Mouse (Mus musculus) lung, embryonic 14.5 days (tissue): Measurements from ENCODE around the gene Rnd1. TPM values are rescaled to one million over a fixed set of nuclear protein-coding genes. Genes with fewer than 3 reads are reported as not detected.

ENCODE experiments used
- ATAC-seq: fragments of 200-750 bp; cut with Nextera tagmentation; 2 replicates; pipeline ENCODE4 v1.8.0; 2017; ENCODE audit warnings: mild to moderate bottlenecking, moderate TSS enrichment, moderate library complexity; ENCODE audit not compliant: insufficient read depth
- DNase-seq: peaks from one replicate; pipeline ENCODE4 v3.0.0-alpha.2; 2015
- H3K27ac ChIP-seq: fragments of 300-500 bp; sonication (generic); 2 replicates; pipeline ENCODE4 v1.5.1; 2014; ENCODE audit warnings: low read depth, mild to moderate bottlenecking, moderate library complexity
- H3K27me3 ChIP-seq: fragments of 300-500 bp; sonication (generic); 2 replicates; pipeline ENCODE4 v1.6.1; 2014; ENCODE audit warnings: low read length, control low read depth; ENCODE audit not compliant: insufficient read depth
- H3K36me3 ChIP-seq: fragments of 300-500 bp; sonication (generic); 2 replicates; pipeline ENCODE4 v1.6.1; 2014; ENCODE audit warnings: control low read depth; ENCODE audit not compliant: insufficient read depth
- H3K4me1 ChIP-seq: fragments of 300-500 bp; sonication (generic); 2 replicates; pipeline ENCODE4 v1.6.1; 2014; ENCODE audit warnings: antibody characterized with exemption, control low read depth; ENCODE audit not compliant: insufficient read depth
- H3K4me2 ChIP-seq: fragments of 300-500 bp; sonication (generic); 2 replicates; pipeline ENCODE4 v1.6.1; 2014; ENCODE audit warnings: mild to moderate bottlenecking
- H3K4me3 ChIP-seq: fragments of 300-500 bp; sonication (generic); 2 replicates; pipeline ENCODE4 v1.5.1; 2014; ENCODE audit warnings: low read depth, low read length
- H3K9ac ChIP-seq: fragments of 300-500 bp; sonication (generic); 2 replicates; pipeline ENCODE4 v1.6.1; 2014
- H3K9me3 ChIP-seq: fragments of 300-500 bp; sonication (generic); 2 replicates; pipeline ENCODE4 v1.6.1; 2016; ENCODE audit warnings: low read depth, low read length, control low read depth
- CTCF ChIP-seq: IDR thresholded peaks from 2 replicates; pipeline ENCODE4 v1.5.1; 2016; ENCODE audit warnings: antibody characterized with exemption, low read depth
- WGBS: fragments of 180-500 bp; shearing (Covaris S2); extraction: QIAGEN DNeasy Blood & Tissue Kit; methylation state at CpG from one replicate; pipeline ENCODE4 v1.1.7; 2014; 5-methylcytosine and 5-hydroxymethylcytosine counted together
- polyA plus RNA-seq: library from polyadenylated mRNA; unstranded; fragments of >200 nt; fragmentation: Nextera tagmentation; extraction: Ambion mirVana; gene quantifications from 2 replicates; pipeline ENCODE4 v1.2.1, GENCODE M21; 2014

The Rnd1 gene
- polyA plus RNA-seq, result 0.57 and 0.67 TPM in 2 replicates

GRCm38 (mm10) chr15:98676940-98677728 lies at the start of gene Rnd1:
Gene Rnd1 (minus strand): TSS chr15:98677461.
- H3K9ac ChIP-seq, result no peak within 1 kb of the TSS
- peak; percentile 7; the same call in 1 of the 2 replicates for TF ChIP-seq CTCF

GRCm38 (mm10) chr15:98726746-98727145 lies 49.5 kb upstream of the Rnd1 start:
- peak overlapping the region; percentile 59 for H3K4me3 ChIP-seq
- TF ChIP-seq CTCF, result no peak
- H3K9ac ChIP-seq, result peak overlapping the region; percentile 65
- H3K9me3 ChIP-seq, result no peaks in the 10 kb centered on the region
- H3K4me1 ChIP-seq, result peaks cover 21% of the 10 kb centered on the region; the same call in 1 of the 2 replicates
- H3K27me3 ChIP-seq, result no peaks in the 10 kb centered on the region
- no peak for ATAC-seq
- no peak for DNase-seq
- H3K36me3 ChIP-seq, result no peaks in the 10 kb centered on the region
- H3K27ac ChIP-seq, result no peak overlapping the region
- peak overlapping the region; percentile 99 for H3K4me2 ChIP-seq
- 32% methylated on average over 7 of the region's 7 CpGs for WGBS

More at GRCm38 (mm10) chr15:98676940-98677728, at the start of gene Rnd1:
- Histone ChIP-seq H3K4me3 (peak within 1 kb of the TSS; percentile 36), H3K4me1 (no peaks in the 10 kb centered on the region), H3K9me3 (no peaks in the 10 kb centered on the region), H3K4me2 (peak within 1 kb of the TSS; percentile 70), H3K36me3 (no peaks in the 10 kb centered on the region), H3K27ac (no peak within 1 kb of the TSS), H3K27me3 (peaks cover 48% of the 10 kb centered on the region)
- peak; percentile 91 for DNase-seq
- under 1% methylated on average over 37 of the region's 37 CpGs for WGBS
- ATAC-seq, result peak; percentile 99

- no peak overlapping the region for H3K9ac ChIP-seq
- no peak overlapping the region; the same call in 1 of the 2 replicates for H3K4me2 ChIP-seq
- no peak overlapping the region for H3K4me3 ChIP-seq
Measured at GRCm38 (mm10) chr15:98726079-98726478, 48.8 kb upstream of the Rnd1 start.

GRCm38 (mm10) chr15:98724441-98724840 lies 47.2 kb upstream of the Rnd1 start:
- H3K27ac ChIP-seq, result no peak overlapping the region
- H3K27me3 ChIP-seq, result no peaks in the 10 kb centered on the region
- ATAC-seq, result no peak
- WGBS, result 17% methylated on average over 19 of the region's 19 CpGs
- no peaks in the 10 kb centered on the region for H3K36me3 ChIP-seq
- no peaks in the 10 kb centered on the region for H3K9me3 ChIP-seq
- no peak overlapping the region for H3K4me3 ChIP-seq
- peak overlapping the region; percentile 41 for H3K4me2 ChIP-seq
- peaks cover 21% of the 10 kb centered on the region; the same call in 1 of the 2 replicates for H3K4me1 ChIP-seq
- no peak for DNase-seq
- no peak overlapping the region for H3K9ac ChIP-seq
- TF ChIP-seq CTCF, result no peak

More at GRCm38 (mm10) chr15:98726079-98726478, 48.8 kb upstream of the Rnd1 start:
- no peaks in the 10 kb centered on the region for H3K36me3 ChIP-seq
- H3K27me3 ChIP-seq, result no peaks in the 10 kb centered on the region
- no peak overlapping the region for H3K27ac ChIP-seq
- 72% methylated on average over 4 of the region's 4 CpGs for WGBS
- peaks cover 21% of the 10 kb centered on the region; the same call in 1 of the 2 replicates for H3K4me1 ChIP-seq
- no peak for DNase-seq
- H3K9me3 ChIP-seq, result no peaks in the 10 kb centered on the region
- no peak for ATAC-seq
- TF ChIP-seq CTCF, result no peak

GRCm38 (mm10) chr15:98722854-98723253 lies 45.6 kb upstream of the Rnd1 start:
- TF ChIP-seq CTCF, result no peak
- Histone ChIP-seq H3K4me2 (no peak overlapping the region; the same call in 1 of the 2 replicates), H3K4me3 (no peak overlapping the region), H3K36me3 (no peaks in the 10 kb centered on the region), H3K9me3 (no peaks in the 10 kb centered on the region), H3K27me3 (no peaks in the 10 kb centered on the region), H3K27ac (no peak overlapping the region), H3K9ac (no peak overlapping the region), H3K4me1 (peaks cover 16% of the 10 kb centered on the region; the same call in 1 of the 2 replicates)
- WGBS, result 42% methylated on average over 14 of the region's 14 CpGs
- peak; percentile 29 for DNase-seq
- no peak for ATAC-seq

- Histone ChIP-seq H3K27ac (no peak overlapping the region), H3K4me1 (peaks cover 16% of the 10 kb centered on the region; the same call in 1 of the 2 replicates), H3K4me2 (no peak overlapping the region), H3K9ac (no peak overlapping the region), H3K9me3 (no peaks in the 10 kb centered on the region), H3K4me3 (no peak overlapping the region), H3K36me3 (no peaks in the 10 kb centered on the region), H3K27me3 (no peaks in the 10 kb centered on the region)
- no peak for DNase-seq
- TF ChIP-seq CTCF, result no peak
- 70% methylated on average over 8 of the region's 8 CpGs for WGBS
- ATAC-seq, result no peak
Measured at GRCm38 (mm10) chr15:98722191-98722590, 44.9 kb upstream of the Rnd1 start.

- WGBS, result 42% methylated on average over 16 of the region's 16 CpGs
- Histone ChIP-seq H3K4me3 (no peak overlapping the region), H3K4me2 (no peak overlapping the region), H3K36me3 (no peaks in the 10 kb centered on the region), H3K27me3 (no peaks in the 10 kb centered on the region), H3K9ac (no peak overlapping the region), H3K4me1 (no peaks in the 10 kb centered on the region), H3K27ac (no peak overlapping the region), H3K9me3 (no peaks in the 10 kb centered on the region)
- TF ChIP-seq CTCF, result no peak
- ATAC-seq, result no peak
- DNase-seq, result no peak
Measured at GRCm38 (mm10) chr15:98717301-98717700, 40.0 kb upstream of the Rnd1 start.
